In the genomic region with DNA sequence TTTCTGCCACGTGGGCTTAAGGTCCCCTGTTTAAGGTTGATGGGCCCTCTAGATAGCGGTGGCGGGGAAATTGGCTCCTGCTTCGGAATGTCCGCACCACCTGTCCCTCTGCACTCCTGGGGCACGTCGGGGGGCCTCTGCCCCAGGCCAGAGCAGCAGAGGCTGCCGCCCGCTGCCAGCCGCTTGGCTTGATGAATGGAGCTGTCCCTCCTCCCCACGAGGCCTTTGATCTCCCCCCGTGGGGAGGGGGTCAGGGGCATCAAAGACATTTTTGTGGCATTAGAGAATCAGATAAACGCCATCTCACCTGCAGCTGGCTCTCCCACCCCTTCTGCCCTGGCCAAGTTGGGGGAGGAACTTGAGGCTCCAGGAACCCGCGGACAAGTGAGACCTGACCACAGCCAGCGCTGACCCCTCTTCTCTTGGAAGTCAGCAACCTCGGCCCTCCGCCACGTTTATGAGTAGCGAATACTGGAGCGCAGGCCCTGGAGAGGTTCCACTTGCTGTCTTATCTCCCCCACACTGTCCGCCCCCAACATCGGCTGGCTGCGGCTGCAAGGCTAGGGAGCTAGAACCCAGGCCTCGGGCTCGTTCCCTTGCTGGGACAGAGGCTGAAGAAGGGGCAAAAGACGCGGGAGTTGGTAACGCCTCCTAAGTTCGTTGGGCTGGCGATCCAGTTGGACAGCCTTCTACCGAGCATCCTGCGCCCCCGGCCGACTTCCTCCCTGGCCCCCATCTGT, we compare ENCODE assay signal across 9 mouse cellular contexts. TPM values are rescaled to one million over a fixed set of nuclear protein-coding genes. Genes with fewer than 3 reads are reported as not detected.
DNase-seq lines count a peak whose midpoint lies in the region; ATAC-seq and TF ChIP-seq lines count a peak whose summit lies in the region.
"Had no signal": no experiment of that assay in that cellular context is flagged by ENCODE, and none has a peak within 500 bp of the region (broad histone marks: within the 10 kb centered on the region; RNA-seq: fewer than 3 reads in every experiment).

No protein-coding gene starts in this region.

- no peak for TF ChIP-seq POLR2A in thymus, adult 2 months (IDR thresholded peaks at IDR 0.05; ENCODE audit: control insufficient read depth, extremely low read depth, insufficient read depth, low read length, poor library complexity)

- H3K9me3 ChIP-seq in heart, embryonic 11.5 days (replicated peaks; ENCODE audit: control insufficient read depth, low read length) = no peaks in the 10 kb centered on the region
- no peaks in the 10 kb centered on the region for H3K9me3 ChIP-seq in hindbrain, embryonic 13.5 days
- no peaks in the 10 kb centered on the region for H3K9me3 ChIP-seq in midbrain, embryonic 13.5 days

- no peak for DNase-seq in heart, adult 8-10 months (ENCODE audit: low spot score)
- DNase-seq in ZHBTc4 (ENCODE audit: low read depth, low spot score) = peak; percentile 56
- no peak for DNase-seq in thymus, adult 2 months
- DNase-seq in B cell, adult 2 months = no peak

- no peak overlapping the region; the same call in 1 of the 2 replicates for H3K9ac ChIP-seq in heart, embryonic 11.5 days (ENCODE audit: low read depth, low read length)
- peak overlapping the region; percentile 70; the same call in 1 of the 2 replicates for H3K9ac ChIP-seq in hindbrain, embryonic 13.5 days
- peak overlapping the region; percentile 56; the same call in 1 of the 2 replicates for H3K9ac ChIP-seq in midbrain, embryonic 13.5 days (replicated peaks)

- peak overlapping the region; percentile 89 for H3K4me2 ChIP-seq in heart, embryonic 11.5 days
- peak overlapping the region; percentile 81 for H3K4me2 ChIP-seq in hindbrain, embryonic 13.5 days
- peak overlapping the region; percentile 83 for H3K4me2 ChIP-seq in midbrain, embryonic 13.5 days (replicated peaks)

- H3K4me3 ChIP-seq in heart, embryonic 11.5 days (ENCODE audit: low read depth, low read length) = peak overlapping the region; percentile 55
- peak overlapping the region; percentile 44 for H3K4me3 ChIP-seq in hindbrain, embryonic 13.5 days
- peak overlapping the region; percentile 47 for H3K4me3 ChIP-seq in midbrain, embryonic 13.5 days (replicated peaks)
- no peak overlapping the region for H3K4me3 ChIP-seq in thymus, adult 2 months (ENCODE audit: control insufficient read depth, insufficient read depth, low read length)

- ATAC-seq in heart, embryonic 11.5 days (replicated peaks; ENCODE audit: insufficient number of reproducible peaks, low FRiP score, low TSS enrichment) = no peak
- no peak for ATAC-seq in hindbrain, embryonic 13.5 days (ENCODE audit: low FRiP score)
- no peak for ATAC-seq in midbrain, embryonic 13.5 days
- no peak for ATAC-seq in megakaryocyte progenitor cell, adult 5-6 weeks (replicated peaks; ENCODE audit: poor library complexity)

- 1% methylated on average over 35 of the region's 35 CpGs for WGBS in heart, embryonic 11.5 days (ENCODE audit: insufficient replicate concordance)
- 1% methylated on average over 35 of the region's 35 CpGs for WGBS in hindbrain, embryonic 13.5 days
- under 1% methylated on average over 35 of the region's 35 CpGs for WGBS in midbrain, embryonic 13.5 days
- 7% methylated on average over 35 of the region's 35 CpGs for WGBS in thymus, adult 2 months

- H3K27ac ChIP-seq in heart, embryonic 11.5 days (ENCODE audit: low read depth, low read length) = no peak overlapping the region
- H3K27ac ChIP-seq in hindbrain, embryonic 13.5 days = no peak overlapping the region
- H3K27ac ChIP-seq in midbrain, embryonic 13.5 days = no peak overlapping the region
- no peak overlapping the region for H3K27ac ChIP-seq in thymus, adult 2 months (ENCODE audit: control insufficient read depth, insufficient read depth, low read length)

- peaks cover 19% of the 10 kb centered on the region for H3K4me1 ChIP-seq in heart, embryonic 11.5 days (ENCODE audit: control insufficient read depth, insufficient read depth, low read length)
- H3K4me1 ChIP-seq in hindbrain, embryonic 13.5 days (replicated peaks) = peaks cover 38% of the 10 kb centered on the region
- H3K4me1 ChIP-seq in midbrain, embryonic 13.5 days (replicated peaks) = peaks cover 35% of the 10 kb centered on the region
- H3K4me1 ChIP-seq in thymus, adult 2 months (replicated peaks; ENCODE audit: control insufficient read depth, insufficient read depth, low read length) = peaks cover 10% of the 10 kb centered on the region; the same call in 1 of the 2 replicates

- no peaks in the 10 kb centered on the region for H3K36me3 ChIP-seq in heart, embryonic 11.5 days (ENCODE audit: control insufficient read depth, insufficient read depth, low read length)
- H3K36me3 ChIP-seq in hindbrain, embryonic 13.5 days = no peaks in the 10 kb centered on the region
- H3K36me3 ChIP-seq in midbrain, embryonic 13.5 days = no peaks in the 10 kb centered on the region
- no peaks in the 10 kb centered on the region for H3K36me3 ChIP-seq in thymus, adult 2 months (ENCODE audit: control insufficient read depth, insufficient read depth, low read length)

- TF ChIP-seq CTCF in thymus, adult 2 months (IDR thresholded peaks at IDR 0.05; ENCODE audit: borderline replicate concordance, control insufficient read depth, extremely low read depth, insufficient read depth, low read length, poor library complexity) = no peak

- peaks cover 84% of the 10 kb centered on the region for H3K27me3 ChIP-seq in heart, embryonic 11.5 days (ENCODE audit: control insufficient read depth, insufficient read depth, low read length)
- H3K27me3 ChIP-seq in hindbrain, embryonic 13.5 days = peaks cover 94% of the 10 kb centered on the region
- H3K27me3 ChIP-seq in midbrain, embryonic 13.5 days = peaks cover 91% of the 10 kb centered on the region
- H3K27me3 ChIP-seq in thymus, adult 2 months (ENCODE audit: control insufficient read depth, insufficient read depth, low read length) = peaks cover 17% of the 10 kb centered on the region

RNA-seq across cellular contexts. Expression of a gene that starts 0.8 kb away (rescaled TPM):
- polyA plus RNA-seq in heart, embryonic 11.5 days (2014; fragmentation: Nextera tagmentation; extraction: Ambion mirVana) = 0.46 and 0.68 TPM in 2 replicates
- total RNA-seq in heart, adult 8-10 months (2022) = under 1 TPM; 0.16 to 0.69 (median 0.26) TPM
- polyA plus RNA-seq in hindbrain, embryonic 13.5 days (2015; fragmentation: Nextera tagmentation; extraction: Ambion mirVana) = 3.6 and 4.5 TPM in 2 replicates
- 2.4 and 2.5 TPM in 2 replicates for polyA plus RNA-seq in midbrain, embryonic 13.5 days (2015; fragmentation: Nextera tagmentation; extraction: Ambion mirVana)
- polyA plus RNA-seq in thymus, adult 2 months (2012; rRNA removed) = 1.8 and 1.9 TPM in 2 replicates
- 0.07 and 0.17 TPM in 2 replicates for total RNA-seq in megakaryocyte progenitor cell, adult 5-6 weeks (2015)
- 0.74 TPM in 1 of 2 replicates, not detected in the other for total RNA-seq in megakaryocyte progenitor cell, adult 5-6 weeks (2017)
- total RNA-seq: hematopoietic stem cell, adult 5-6 weeks had no signal

RNA-seq across cellular contexts. Expression of a gene that starts 20.4 kb away (rescaled TPM):
- not detected in 2 replicates for polyA plus RNA-seq in heart, embryonic 11.5 days (2014; fragmentation: Nextera tagmentation; extraction: Ambion mirVana)
- not detected for total RNA-seq in heart, adult 8-10 months (2022)
- polyA plus RNA-seq in hindbrain, embryonic 13.5 days (2015; fragmentation: Nextera tagmentation; extraction: Ambion mirVana) = 0.19 and 0.45 TPM in 2 replicates
- 0.35 and 0.45 TPM in 2 replicates for polyA plus RNA-seq in midbrain, embryonic 13.5 days (2015; fragmentation: Nextera tagmentation; extraction: Ambion mirVana)
- 5.0 and 5.3 TPM in 2 replicates for polyA plus RNA-seq in thymus, adult 2 months (2012; rRNA removed)
- not detected in 2 replicates for total RNA-seq in megakaryocyte progenitor cell, adult 5-6 weeks (2015)
- not detected in 2 replicates for total RNA-seq in megakaryocyte progenitor cell, adult 5-6 weeks (2017)
- total RNA-seq: hematopoietic stem cell, adult 5-6 weeks had no signal

RNA-seq across cellular contexts. Expression of a gene that starts 21.9 kb away (rescaled TPM):
- polyA plus RNA-seq in heart, embryonic 11.5 days (2014; fragmentation: Nextera tagmentation; extraction: Ambion mirVana) = 5.5 and 5.7 TPM in 2 replicates
- 1 to 10 TPM; 1.6 to 4.1 (median 2.2) TPM for total RNA-seq in heart, adult 8-10 months (2022)
- polyA plus RNA-seq in hindbrain, embryonic 13.5 days (2015; fragmentation: Nextera tagmentation; extraction: Ambion mirVana) = 0.16 and 0.21 TPM in 2 replicates
- polyA plus RNA-seq in midbrain, embryonic 13.5 days (2015; fragmentation: Nextera tagmentation; extraction: Ambion mirVana) = 0.08 TPM in 1 of 2 replicates, not detected in the other
- 0.10 and 0.38 TPM in 2 replicates for polyA plus RNA-seq in thymus, adult 2 months (2012; rRNA removed)
- not detected in 2 replicates for total RNA-seq in megakaryocyte progenitor cell, adult 5-6 weeks (2015)
- total RNA-seq in megakaryocyte progenitor cell, adult 5-6 weeks (2017) = not detected in 2 replicates
- total RNA-seq: hematopoietic stem cell, adult 5-6 weeks had no signal

RNA-seq across cellular contexts. Expression of a gene that starts 57.5 kb away (rescaled TPM):
- polyA plus RNA-seq in heart, embryonic 11.5 days (2014; fragmentation: Nextera tagmentation; extraction: Ambion mirVana) = 14.3 and 15.2 TPM in 2 replicates
- 10 to 100 TPM; 11.3 to 20.8 (median 16.6) TPM for total RNA-seq in heart, adult 8-10 months (2022)
- polyA plus RNA-seq in hindbrain, embryonic 13.5 days (2015; fragmentation: Nextera tagmentation; extraction: Ambion mirVana) = 2.1 TPM in 2 replicates
- 2.9 and 3.3 TPM in 2 replicates for polyA plus RNA-seq in midbrain, embryonic 13.5 days (2015; fragmentation: Nextera tagmentation; extraction: Ambion mirVana)
- polyA plus RNA-seq in thymus, adult 2 months (2012; rRNA removed) = 9.5 and 10.7 TPM in 2 replicates
- total RNA-seq in megakaryocyte progenitor cell, adult 5-6 weeks (2015) = 2.4 and 10.6 TPM in 2 replicates
- total RNA-seq in megakaryocyte progenitor cell, adult 5-6 weeks (2017) = 4.5 and 5.2 TPM in 2 replicates
